Mouse (Mus musculus) liver, embryonic 16.5 days (tissue): ENCODE measurements around the gene Slc9a5. TPM values are rescaled to one million over a fixed set of nuclear protein-coding genes. Genes with fewer than 3 reads are reported as not detected.

Source experiments
- ATAC-seq: fragments of 200-750 bp; cut with Nextera tagmentation; 2 replicates; pipeline ENCODE4 v1.8.0; 2017; ENCODE audit warnings: low read depth, mild to moderate bottlenecking, moderate number of reproducible peaks, moderate library complexity
- H3K27ac ChIP-seq: fragments of 300-500 bp; sonication (generic); 2 replicates; pipeline ENCODE4 v1.5.1; 2014; ENCODE audit warnings: mild to moderate bottlenecking, low read length
- H3K27me3 ChIP-seq: fragments of 300-500 bp; sonication (generic); 2 replicates; pipeline ENCODE4 v1.6.1; 2014; ENCODE audit warnings: low read depth, low read length, mixed read lengths; ENCODE audit not compliant: control insufficient read depth, insufficient read depth
- H3K36me3 ChIP-seq: fragments of 300-500 bp; sonication (generic); 2 replicates; pipeline ENCODE4 v1.6.1; 2014; ENCODE audit warnings: mild to moderate bottlenecking; ENCODE audit not compliant: control insufficient read depth, insufficient read depth
- H3K4me1 ChIP-seq: fragments of 300-500 bp; sonication (generic); 2 replicates; pipeline ENCODE4 v1.6.1; 2014; ENCODE audit warnings: low read depth, low read length, mixed read lengths; ENCODE audit not compliant: control insufficient read depth
- H3K4me2 ChIP-seq: fragments of 300-500 bp; sonication (generic); 2 replicates; pipeline ENCODE4 v1.6.1; 2014; ENCODE audit warnings: low read depth, low read length, mixed read lengths
- H3K4me3 ChIP-seq: fragments of 300-500 bp; sonication (generic); 2 replicates; pipeline ENCODE4 v1.5.1; 2014; ENCODE audit warnings: low read depth, mild to moderate bottlenecking, low read length
- H3K9ac ChIP-seq: fragments of 300-500 bp; sonication (generic); 2 replicates; pipeline ENCODE4 v1.6.1; 2014; ENCODE audit warnings: low read depth, low read length
- H3K9me3 ChIP-seq: fragments of 300-500 bp; sonication (generic); replicated peaks from 2 replicates; pipeline ENCODE4 v1.6.1; 2016; ENCODE audit warnings: low read length; ENCODE audit not compliant: control insufficient read depth
- WGBS: fragments of 180-500 bp; shearing (Covaris S2); extraction: QIAGEN DNeasy Blood & Tissue Kit; methylation state at CpG from one replicate; pipeline ENCODE4 v1.1.7; 2014; ENCODE audit not compliant: insufficient replicate concordance; 5-methylcytosine and 5-hydroxymethylcytosine counted together
- polyA plus RNA-seq: library from polyadenylated mRNA; unstranded; fragments of >200 nt; fragmentation: Nextera tagmentation; extraction: Ambion mirVana; gene quantifications from 2 replicates; pipeline ENCODE4 v1.2.1, GENCODE M21; 2015

Gene Slc9a5
- polyA plus RNA-seq = 0.13 TPM in 2 replicates

DNA sequence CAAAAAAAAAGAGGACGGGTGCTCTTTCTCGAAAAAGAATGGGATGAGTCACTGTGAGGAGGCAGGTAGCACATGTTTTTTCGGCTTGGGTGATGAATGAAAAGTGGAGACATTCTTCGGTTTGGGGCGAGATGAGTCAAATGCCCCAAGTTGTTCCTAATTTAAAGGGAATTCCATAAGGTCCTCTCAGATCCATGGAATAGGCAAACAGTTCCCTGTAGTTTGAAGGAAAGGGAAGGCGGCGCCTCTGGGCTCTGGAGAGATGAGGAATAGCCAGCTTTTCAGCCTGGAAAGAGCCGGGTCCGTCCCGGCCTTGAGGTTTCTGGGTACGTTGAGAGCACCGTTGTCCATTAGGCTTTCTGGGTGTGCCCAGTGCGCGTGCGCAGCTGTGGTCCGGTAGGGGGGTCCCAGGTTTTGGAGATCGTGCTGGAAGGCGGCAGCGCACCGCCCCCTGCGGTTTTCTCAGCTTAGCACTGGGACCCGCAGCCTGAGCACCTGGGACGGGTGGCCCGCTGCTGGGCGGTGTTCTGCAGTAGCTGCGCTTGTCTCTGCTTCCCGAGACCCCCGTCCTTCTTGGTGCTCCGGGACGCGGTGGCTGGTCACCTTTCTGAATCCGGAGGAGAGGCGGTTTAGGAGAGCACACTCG is at the start of gene Slc9a5:
Gene Slc9a5, plus strand, starts transcription at position 394 of the 646 bp plus-strand sequence.
- H3K4me3 ChIP-seq = peak within 1 kb of the TSS; percentile 70
- H3K27ac ChIP-seq = peak within 1 kb of the TSS; percentile 65
- ATAC-seq = no peak

DNA sequence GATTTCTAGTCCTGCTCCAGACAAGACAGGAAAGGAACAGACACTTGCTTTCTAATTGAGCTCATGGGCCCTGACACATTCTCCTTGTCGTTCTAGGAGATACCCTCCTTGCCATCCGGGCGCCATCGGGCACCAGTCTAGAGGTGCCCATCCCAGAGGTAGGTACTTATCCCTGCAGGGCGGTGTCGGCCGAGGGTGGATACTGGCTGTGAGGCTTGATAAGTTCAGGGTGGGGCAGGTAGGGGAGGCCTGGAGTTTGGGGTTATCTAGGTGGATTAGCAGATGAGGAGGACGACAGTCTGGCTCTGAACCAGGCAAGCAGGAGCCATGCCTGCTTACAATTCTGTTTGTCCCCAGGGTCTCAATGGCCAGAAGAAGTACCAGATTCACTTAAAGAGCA is 48.7 kb upstream of the Slc9a5 start:
- Histone ChIP-seq H3K9me3 (no peaks in the 10 kb centered on the region), H3K36me3 (peaks cover 50% of the 10 kb centered on the region), H3K4me2 (peak overlapping the region; percentile 83), H3K9ac (peak overlapping the region; percentile 98), H3K4me3 (peak overlapping the region; percentile 97), H3K4me1 (peaks cover 51% of the 10 kb centered on the region), H3K27ac (peak overlapping the region; percentile 86), H3K27me3 (no peaks in the 10 kb centered on the region)
- ATAC-seq = peak; percentile 94
- 30% methylated on average over 8 of the region's 8 CpGs for WGBS

More for the DNA sequence above, at the start of gene Slc9a5:
- H3K4me1 ChIP-seq = peaks cover 27% of the 10 kb centered on the region
- H3K9ac ChIP-seq = peak within 1 kb of the TSS; percentile 74
- H3K9me3 ChIP-seq = no peaks in the 10 kb centered on the region
- WGBS = under 1% methylated on average over 33 of the region's 34 CpGs
- no peaks in the 10 kb centered on the region for H3K36me3 ChIP-seq
- peaks cover 56% of the 10 kb centered on the region for H3K27me3 ChIP-seq
- H3K4me2 ChIP-seq = peak within 1 kb of the TSS; percentile 97

DNA sequence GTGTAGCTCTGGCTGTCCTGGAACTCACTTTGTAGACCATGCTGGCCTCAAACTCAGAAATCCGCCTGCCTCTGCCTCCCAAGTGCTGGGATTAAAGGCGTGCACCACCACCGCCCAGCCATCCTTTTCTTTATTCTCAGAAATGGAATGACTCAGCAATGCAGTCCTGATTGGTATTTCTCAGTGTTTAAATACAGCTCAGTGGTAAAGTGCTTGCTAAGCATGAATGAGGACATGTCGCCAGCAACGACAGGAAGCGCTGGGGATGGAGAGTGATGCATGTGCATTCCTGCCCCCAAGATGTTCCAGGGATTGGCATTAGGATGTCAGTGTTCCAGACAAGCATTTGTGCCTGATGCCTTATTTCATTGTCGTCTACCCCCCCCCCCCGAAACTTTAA is 45.2 kb upstream of the Slc9a5 start:
- no peak overlapping the region for H3K4me3 ChIP-seq
- H3K4me2 ChIP-seq = peak overlapping the region; percentile 83; the same call in 1 of the 2 replicates
- H3K27ac ChIP-seq = peak overlapping the region; percentile 60
- no peak overlapping the region for H3K9ac ChIP-seq
- 56% methylated on average over 8 of the region's 8 CpGs for WGBS
- H3K9me3 ChIP-seq = no peaks in the 10 kb centered on the region
- H3K4me1 ChIP-seq = peaks cover 61% of the 10 kb centered on the region
- H3K27me3 ChIP-seq = no peaks in the 10 kb centered on the region
- H3K36me3 ChIP-seq = peaks cover 69% of the 10 kb centered on the region
- no peak for ATAC-seq

DNA sequence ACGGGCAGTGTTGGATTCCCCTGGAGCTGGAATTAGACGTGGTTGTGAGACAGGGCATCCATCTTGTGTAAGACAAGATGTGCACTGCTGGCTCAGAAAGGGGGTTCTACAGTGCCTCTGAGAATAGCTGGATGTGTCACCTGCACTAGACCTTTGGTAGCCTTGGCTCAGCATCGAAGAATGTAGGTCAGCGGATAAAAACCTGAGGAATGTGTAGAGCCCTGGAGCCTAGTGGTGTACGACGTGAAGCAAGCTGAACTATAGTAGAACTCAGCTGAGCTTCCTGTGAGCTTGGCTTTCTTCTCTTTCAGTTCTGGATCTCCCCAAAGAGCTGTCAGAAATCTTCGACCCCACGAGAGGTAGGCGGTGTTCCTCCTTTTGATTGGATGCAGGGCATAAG is 44.8 kb upstream of the Slc9a5 start:
- H3K9ac ChIP-seq = no peak overlapping the region
- peaks cover 56% of the 10 kb centered on the region for H3K4me1 ChIP-seq
- H3K36me3 ChIP-seq = peaks cover 69% of the 10 kb centered on the region
- no peak overlapping the region for H3K4me3 ChIP-seq
- H3K9me3 ChIP-seq = no peaks in the 10 kb centered on the region
- H3K27me3 ChIP-seq = no peaks in the 10 kb centered on the region
- 86% methylated on average over 9 of the region's 9 CpGs for WGBS
- H3K27ac ChIP-seq = peak overlapping the region; percentile 60
- 0 out of 2 replicates have a peak overlapping the region, but pooled peaks have one; percentile 8 for H3K4me2 ChIP-seq
- ATAC-seq = no peak

DNA sequence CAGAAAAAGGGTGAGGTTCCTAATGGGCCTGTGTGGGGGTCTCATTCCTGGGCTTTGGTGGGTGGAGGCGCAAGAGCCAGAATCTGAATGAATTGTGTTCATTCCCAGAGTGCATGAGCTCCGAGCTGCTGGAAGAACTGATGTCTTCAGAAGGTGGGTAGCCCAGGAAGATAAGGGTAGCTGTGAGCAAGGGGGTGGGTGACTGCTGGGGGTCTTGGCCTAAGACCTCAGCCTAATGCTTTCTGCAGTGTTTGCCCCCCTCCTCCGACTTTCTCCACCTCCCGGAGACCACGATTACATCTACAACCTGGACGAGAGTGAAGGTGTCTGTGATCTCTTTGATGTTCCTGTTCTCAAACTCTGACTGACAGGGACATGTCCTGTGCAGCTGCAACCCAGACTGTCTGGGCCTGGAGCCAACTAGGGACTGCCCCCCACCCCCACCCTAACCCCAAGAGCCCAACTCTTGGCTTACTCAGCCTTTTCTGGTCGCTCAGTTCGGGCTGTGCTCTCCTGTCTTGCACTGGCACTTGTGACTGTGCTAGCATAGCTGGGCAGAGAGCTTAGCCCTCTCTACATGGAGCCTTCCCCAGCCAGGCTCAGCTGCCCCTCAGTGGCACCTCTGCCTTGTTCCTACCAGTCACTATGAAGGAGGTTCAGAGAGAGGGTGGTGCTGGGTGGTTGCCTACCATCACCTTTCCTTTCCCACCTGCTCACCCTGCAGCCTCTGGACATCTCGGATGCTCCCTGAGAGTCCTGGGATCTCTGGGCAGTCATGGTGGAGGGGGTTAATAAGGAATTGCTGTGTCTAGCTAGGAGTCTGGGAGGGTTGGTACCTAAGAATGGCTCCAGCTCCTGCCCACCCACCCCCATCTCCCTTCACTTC is 44.1 kb upstream of the Slc9a5 start:
- ATAC-seq = no peak
- Histone ChIP-seq H3K9ac (no peak overlapping the region), H3K4me2 (peak overlapping the region; percentile 59; the same call in 1 of the 2 replicates), H3K4me1 (peaks cover 53% of the 10 kb centered on the region), H3K27ac (peak overlapping the region; percentile 60), H3K4me3 (no peak overlapping the region), H3K9me3 (no peaks in the 10 kb centered on the region), H3K27me3 (no peaks in the 10 kb centered on the region), H3K36me3 (peaks cover 74% of the 10 kb centered on the region)
- WGBS = 62% methylated on average over 9 of the region's 9 CpGs

DNA sequence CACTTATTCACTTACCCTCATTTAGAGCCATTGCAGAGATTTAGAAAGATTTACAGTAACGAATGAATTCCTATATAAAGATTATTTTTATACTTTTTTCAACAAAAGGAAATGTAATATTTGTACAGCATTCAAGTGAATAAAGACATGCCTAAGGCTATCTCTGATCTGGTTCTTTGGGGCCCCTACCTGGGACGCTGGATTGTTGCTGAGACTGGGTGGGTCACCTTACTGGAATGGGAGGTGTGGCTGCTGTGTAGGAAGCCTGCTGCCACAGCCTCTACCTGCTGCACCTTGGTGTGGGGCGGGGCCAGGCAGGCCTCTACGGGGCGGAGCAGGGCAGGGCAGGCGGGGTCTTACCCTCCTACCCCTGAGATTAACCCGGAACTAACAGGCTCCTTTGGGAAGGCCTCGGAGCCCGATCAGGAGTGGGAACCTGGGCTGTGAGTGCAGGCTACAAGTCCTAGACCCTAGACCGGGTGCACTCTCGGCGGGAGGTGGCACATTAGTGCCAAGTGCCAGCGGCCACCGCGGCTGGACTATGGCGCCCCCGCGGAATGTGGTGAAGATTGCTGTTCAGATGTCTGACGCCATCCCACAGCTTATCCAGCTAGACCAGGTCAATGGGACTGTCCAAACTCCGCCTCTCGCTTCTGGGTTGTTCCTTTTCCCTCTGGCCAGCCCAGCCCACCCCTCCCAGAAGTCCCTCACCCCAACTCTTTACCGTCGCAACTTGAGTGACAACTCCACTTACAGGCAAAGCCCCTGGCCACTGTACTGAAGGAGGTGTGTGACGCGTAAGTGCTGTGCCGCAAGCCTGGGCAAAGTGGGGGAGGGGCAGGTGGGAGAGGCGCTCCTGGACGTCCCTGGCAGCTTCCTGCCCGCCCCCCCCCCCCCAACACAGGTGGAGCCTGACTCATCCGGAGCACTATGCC is 43.2 kb upstream of the Slc9a5 start, which contains the start of gene Elmo3:
Gene Elmo3, plus strand, starts transcription at position 391 of the 935 bp plus-strand sequence.
- ATAC-seq = peak; percentile 82
- peaks cover 49% of the 10 kb centered on the region for H3K4me1 ChIP-seq
- H3K4me2 ChIP-seq = peak within 1 kb of the TSS; percentile 59
- WGBS = 12% methylated on average over 29 of the region's 30 CpGs
- H3K27me3 ChIP-seq = no peaks in the 10 kb centered on the region
- H3K9ac ChIP-seq = peak within 1 kb of the TSS; percentile 49; the same call in 1 of the 2 replicates
- H3K27ac ChIP-seq = peak within 1 kb of the TSS; percentile 60
- H3K36me3 ChIP-seq = peaks cover 79% of the 10 kb centered on the region
- H3K4me3 ChIP-seq = peak within 1 kb of the TSS; percentile 53
- no peaks in the 10 kb centered on the region for H3K9me3 ChIP-seq

DNA sequence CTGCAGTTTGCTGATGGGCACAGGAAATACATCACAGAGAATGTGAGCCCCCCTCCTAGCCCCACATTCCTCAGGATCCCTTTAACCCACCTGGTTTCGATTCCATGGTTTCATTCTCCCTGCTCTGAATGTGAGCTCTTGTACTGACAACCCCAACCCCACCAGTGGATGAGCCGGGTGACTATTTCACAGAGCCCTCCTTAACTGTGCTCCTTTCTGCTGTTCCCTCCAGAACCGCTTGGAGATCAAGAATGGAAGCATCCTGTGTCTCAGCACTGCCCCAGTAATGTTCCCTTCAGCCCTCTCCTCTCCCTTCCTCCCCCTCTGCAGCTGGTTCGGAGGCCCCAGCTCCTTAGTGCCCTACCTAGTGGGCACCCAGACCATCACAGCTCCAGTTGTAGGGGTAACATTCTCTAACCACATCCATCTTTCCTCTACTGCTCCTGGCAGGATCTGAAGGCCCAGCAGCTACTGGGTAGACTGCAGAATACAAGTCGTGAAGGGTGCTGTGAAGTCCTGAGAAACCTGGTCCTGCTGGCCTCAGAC is 42.4 kb upstream of the Slc9a5 start:
- Histone ChIP-seq H3K9ac (peak overlapping the region; percentile 49; the same call in 1 of the 2 replicates), H3K9me3 (no peaks in the 10 kb centered on the region; the same call in 1 of the 2 replicates), H3K4me1 (peaks cover 49% of the 10 kb centered on the region), H3K4me3 (peak overlapping the region; percentile 53), H3K27me3 (no peaks in the 10 kb centered on the region), H3K36me3 (peaks cover 78% of the 10 kb centered on the region), H3K4me2 (peak overlapping the region; percentile 59), H3K27ac (peak overlapping the region; percentile 60)
- no peak for ATAC-seq
- WGBS = 68% methylated on average over 5 of the region's 5 CpGs

DNA sequence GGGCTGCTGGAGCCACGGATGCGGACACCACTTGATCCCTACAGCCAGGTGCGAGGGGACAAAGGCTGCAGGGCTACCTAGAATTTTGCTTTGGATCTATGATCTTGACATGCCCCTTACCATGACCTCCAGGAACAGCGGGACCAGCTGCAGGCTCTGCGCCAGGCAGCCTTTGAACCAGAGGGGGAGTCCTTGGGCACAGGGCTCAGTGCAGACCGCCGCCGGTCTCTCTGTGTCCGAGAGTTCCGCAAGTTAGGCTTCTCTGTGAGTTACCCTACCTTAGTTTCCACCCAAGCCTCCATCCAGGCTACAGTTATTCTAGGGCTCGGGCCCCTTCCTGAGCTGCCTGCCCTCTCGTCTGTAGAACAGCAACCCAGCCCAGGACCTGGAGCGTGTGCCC is 41.0 kb upstream of the Slc9a5 start:
- H3K4me2 ChIP-seq = no peak overlapping the region
- no peaks in the 10 kb centered on the region; the same call in 1 of the 2 replicates for H3K9me3 ChIP-seq
- 89% methylated on average over 13 of the region's 13 CpGs for WGBS
- no peak overlapping the region for H3K9ac ChIP-seq
- ATAC-seq = no peak
- H3K36me3 ChIP-seq = peaks cover 72% of the 10 kb centered on the region
- peaks cover 48% of the 10 kb centered on the region for H3K4me1 ChIP-seq
- no peak overlapping the region for H3K27ac ChIP-seq
- H3K27me3 ChIP-seq = no peaks in the 10 kb centered on the region
- H3K4me3 ChIP-seq = no peak overlapping the region
